Mouse (Mus musculus): ENCODE measurements around the gene Cacnb1.
A peak's percentile ranks its signal among the peaks of the same experiment; 100 is the strongest.

The Cacnb1 gene

DNA sequence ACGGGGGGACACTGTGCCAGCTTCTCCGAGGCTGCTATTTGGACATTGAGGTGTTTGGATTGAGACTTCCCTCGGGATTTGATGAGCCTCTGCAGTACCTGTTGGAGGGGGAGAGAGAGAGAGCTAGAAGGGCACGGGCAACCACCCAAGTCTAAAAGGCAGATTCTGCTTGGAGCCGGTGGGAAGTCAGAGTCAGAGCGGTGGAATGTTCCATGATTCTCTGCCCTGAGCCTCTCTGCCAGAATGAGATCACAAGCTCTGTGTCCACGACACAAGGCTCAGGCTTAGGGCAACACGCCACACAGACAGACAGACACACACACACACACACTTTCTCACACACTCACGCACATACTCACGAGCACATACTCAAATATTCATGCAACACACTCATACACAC lies 17.1 kb downstream of the Cacnb1 start:
- no peak for DNase-seq

- DNase-seq, result no peak
Measured at GRCm38 (mm10) chr11:98005076-98005475, 17.8 kb downstream of the Cacnb1 start.

- DNase-seq, result no peak
Measured at GRCm38 (mm10) chr11:98004161-98004560, 18.7 kb downstream of the Cacnb1 start.

- no peak for DNase-seq
Measured at GRCm38 (mm10) chr11:98003171-98003671, 19.6 kb downstream of the Cacnb1 start.

- peak; percentile 75 for DNase-seq
Measured at GRCm38 (mm10) chr11:98002627-98003026, 20.2 kb downstream of the Cacnb1 start.

GRCm38 (mm10) chr11:98001986-98002385 lies 20.8 kb downstream of the Cacnb1 start:
- no peak for DNase-seq

DNA sequence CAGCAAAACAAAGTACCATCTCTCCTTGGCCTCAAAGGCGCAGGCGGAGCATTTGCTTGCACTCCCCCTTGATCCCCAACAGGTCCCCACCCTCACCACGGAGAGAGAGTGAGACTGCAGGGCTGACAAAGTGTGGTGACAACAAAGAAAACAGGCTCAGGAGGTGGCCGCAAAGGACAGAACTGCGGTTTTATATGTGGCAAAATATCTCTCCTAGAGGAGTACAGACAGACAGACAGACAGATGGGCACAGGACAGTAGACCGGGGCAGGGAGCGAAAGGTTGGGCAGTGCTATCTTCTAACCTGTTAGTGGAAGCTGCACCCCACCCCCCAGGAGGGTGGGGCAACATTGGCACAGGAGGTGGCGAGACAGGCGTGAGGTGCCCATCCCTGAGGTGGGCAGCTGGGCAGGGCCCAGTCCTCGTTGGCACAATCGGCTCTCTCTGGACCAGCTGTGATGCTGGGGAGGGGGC lies 21.4 kb downstream of the Cacnb1 start:
- DNase-seq, result no peak

DNA sequence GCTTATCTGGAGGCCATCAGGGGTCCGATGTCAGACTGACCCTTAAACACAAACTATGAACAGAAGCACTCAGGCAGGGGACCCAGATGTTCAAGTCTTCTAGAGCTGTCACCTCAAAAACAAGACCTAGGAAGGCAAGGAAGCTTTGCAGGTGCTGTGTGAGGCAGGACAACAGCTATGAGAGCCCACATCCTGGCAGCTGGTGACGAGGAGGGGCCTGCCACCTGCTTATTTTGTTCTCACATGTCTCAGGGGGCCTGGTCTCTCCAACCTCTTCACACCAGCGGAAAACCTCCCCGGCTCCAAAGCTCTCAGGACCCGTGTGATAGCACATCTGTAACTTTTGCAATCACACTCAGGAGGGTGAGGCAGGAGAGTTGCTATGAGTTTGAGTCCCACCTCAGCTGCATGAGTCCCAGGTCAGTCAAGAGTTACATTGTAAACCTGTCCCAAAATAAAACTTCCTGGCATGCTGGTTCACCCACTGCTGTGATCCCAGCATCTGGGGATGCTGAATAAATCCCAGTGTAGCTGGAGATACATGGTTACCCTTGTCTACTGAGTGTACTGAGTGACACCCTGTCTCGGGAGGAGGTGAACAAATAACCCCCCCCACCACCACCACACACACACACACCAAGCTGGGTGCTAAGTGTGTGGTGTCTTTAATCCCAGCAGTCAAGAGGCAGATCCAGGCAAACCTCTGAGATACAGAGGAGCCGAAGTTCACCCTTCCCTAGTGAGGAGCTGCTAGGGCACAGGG lies 22.3 kb downstream of the Cacnb1 start:
- no peak for DNase-seq

DNA sequence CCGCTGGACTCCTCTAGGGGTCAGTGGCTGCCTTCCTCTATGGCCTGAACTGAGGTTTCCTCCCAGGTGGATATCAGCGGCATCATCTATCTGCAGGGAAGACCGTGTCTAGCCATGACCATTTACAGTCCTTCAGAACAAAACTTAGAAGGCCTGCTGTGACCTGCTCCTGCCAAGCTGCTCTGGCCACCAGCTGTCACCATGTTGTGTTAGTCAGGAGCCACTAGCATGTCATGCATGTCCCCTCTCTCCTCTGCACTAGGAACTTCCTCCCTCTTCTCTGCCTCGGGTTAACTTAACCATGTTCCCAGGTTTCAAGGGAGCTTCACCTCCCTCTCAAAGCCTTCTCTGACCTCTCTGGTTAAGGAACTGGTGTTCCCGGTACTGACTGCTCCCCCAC lies 23.1 kb downstream of the Cacnb1 start:
- DNase-seq, result no peak

DNA sequence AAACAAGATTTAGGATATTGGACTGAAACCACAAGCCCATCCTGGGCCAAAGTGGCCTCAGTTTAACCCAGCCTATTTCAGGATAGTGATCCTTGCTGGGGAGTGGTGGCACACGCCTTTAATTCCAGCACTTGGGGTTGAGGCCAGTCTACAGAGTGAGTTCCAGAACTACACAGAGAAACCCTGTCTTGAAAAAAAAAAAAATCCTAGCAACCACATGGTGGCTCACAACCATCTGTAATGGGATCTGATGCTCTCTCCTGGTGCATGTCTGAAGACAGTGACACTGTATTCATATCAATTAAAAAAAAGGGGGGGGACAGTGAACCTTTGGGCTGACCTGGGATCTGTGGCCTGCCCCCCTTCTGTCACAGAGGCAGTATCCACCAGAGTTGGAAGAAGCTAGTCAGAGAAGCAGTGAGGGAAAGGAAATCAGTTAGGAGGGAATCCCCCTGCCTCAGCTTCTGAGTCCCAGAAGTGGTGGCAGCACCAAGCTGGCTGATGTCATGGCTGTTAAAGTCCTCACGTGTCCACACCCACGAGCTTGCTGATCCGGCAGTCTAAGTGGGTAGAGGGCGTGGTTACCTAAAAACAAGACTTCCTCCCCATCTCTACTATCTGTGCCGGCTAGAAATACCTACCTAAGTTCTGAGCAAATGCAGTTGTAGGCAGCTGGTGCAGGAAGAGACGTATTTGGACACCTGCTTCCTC lies 23.8 kb downstream of the Cacnb1 start:
- DNase-seq, result no peak

- DNase-seq, result no peak
Measured at GRCm38 (mm10) chr11:97998074-97998793, 24.6 kb downstream of the Cacnb1 start.

GRCm38 (mm10) chr11:97997387-97997960 lies 25.4 kb downstream of the Cacnb1 start:
- no peak for DNase-seq

DNA sequence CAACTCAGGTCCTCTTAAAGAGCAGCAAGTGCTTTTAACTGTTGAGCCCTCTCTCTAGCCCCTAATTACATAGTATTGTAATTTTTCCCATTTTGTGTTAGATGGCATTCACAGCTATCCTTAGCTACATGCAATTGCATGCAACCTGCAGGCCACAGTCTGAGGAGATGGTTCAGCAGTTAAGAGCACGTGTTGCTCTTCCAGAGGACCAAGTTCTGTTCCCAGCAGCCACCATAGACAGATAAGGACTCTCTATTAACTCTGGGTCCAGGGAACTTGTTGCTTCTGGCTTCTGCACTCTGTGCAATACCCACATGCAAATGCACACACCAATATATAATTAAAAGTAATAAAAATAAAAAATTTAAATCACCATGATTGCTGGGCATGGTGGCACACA lies 26.1 kb downstream of the Cacnb1 start:
- no peak for DNase-seq

- DNase-seq, result peak; percentile 32
Measured at GRCm38 (mm10) chr11:97995564-97996288, 27.1 kb downstream of the Cacnb1 start, which contains the start of gene Arl5c. Gene Arl5c, minus strand, starts transcription at chr11:97996181.

- DNase-seq, result peak; percentile 89
Measured at GRCm38 (mm10) chr11:97994539-97995100, 28.2 kb downstream of the Cacnb1 start.

DNA sequence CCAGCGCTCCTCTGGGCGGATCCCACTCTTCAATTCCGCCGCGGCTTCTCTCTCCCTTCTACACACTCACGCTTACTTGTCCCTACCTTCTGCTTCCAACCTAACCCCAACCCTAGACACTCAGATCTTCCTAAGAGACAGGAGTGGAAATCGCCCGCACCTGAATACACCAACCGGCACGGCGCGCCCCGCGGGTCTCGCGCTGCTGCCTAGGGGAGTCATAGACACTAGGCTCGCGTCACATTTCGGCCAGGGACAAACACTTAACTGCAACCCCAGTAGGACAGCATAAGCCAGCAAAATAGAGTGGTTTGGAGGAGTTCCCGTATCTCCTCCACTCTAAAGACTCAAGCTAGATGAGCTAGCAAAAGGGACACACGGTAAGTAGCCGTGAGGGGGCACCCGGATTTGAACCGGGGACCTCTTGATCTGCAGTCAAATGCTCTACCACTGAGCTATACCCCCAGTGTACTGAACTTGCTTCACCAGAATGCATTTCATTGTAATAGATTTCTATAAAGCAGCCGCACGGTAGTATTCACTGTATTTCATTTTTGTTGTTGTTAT lies 34.2 kb downstream of the Cacnb1 start:
- peak; percentile 93 for DNase-seq

GRCm38 (mm10) chr11:97987551-97988526 lies 35.0 kb downstream of the Cacnb1 start:
- DNase-seq, result peak; percentile 98

DNA sequence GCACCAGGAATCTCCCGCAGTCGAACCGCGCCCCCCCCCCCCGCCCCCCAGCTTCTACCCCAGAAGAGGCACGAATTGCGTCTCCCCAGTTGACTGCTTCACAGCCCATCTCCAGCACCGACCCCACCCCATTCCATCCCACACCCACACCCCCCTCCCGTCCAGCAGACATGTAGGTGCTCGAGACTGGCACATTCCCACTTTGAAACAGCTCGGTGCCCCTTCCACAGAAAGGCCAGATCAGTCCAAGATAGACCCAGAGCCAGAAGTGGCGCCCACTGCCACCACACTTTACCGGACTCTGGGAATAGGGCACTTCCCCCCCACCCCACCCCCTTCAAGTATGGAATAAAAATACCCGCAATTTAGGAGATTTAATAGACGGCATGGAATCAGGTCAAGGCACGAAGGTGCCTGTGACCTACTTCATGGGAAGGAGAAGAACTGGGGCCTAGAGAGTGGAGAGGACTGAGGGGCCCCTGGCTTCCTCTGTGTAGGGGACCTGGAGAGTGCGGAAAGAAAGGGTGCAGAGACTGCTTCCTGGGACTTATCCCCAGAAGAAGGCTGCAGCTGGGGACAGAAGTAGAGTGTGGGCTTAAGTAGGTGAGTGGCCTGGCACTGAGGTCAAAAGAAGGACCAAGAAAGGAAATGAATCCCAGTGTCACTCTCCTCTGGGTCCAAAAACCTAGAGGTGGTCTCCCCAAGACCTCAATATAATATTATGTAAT lies 35.9 kb downstream of the Cacnb1 start:
- DNase-seq, result no peak

Measured in kidney, adult 18-20 months (tissue).